Mouse (Mus musculus) cortical plate, adult 2 months (tissue): ENCODE data around the gene Teddm1a. TPM values are rescaled to one million over a fixed set of nuclear protein-coding genes. Genes with fewer than 3 reads are reported as not detected.
A peak's percentile ranks its signal among the peaks of the same experiment; 100 is the strongest.
"Not testable (repeated sequence)": the region's sequence is repeated elsewhere in the genome, so short reads cannot be mapped to it uniquely, and the experiment has no call there.

ENCODE experiments used
- H3K27ac ChIP-seq: fragments of 200-500 bp; 2 replicates; pipeline ENCODE4 v1.5.1; 2012; ENCODE audit warnings: low read length, control low read depth, inconsistent platforms; ENCODE audit not compliant: insufficient read depth
- H3K4me1 ChIP-seq: fragments of 200-500 bp; 2 replicates; pipeline ENCODE4 v1.6.1; 2011; ENCODE audit warnings: low read length; ENCODE audit not compliant: control insufficient read depth, insufficient read depth
- H3K4me3 ChIP-seq: fragments of 200-500 bp; 2 replicates; pipeline ENCODE4 v1.5.1; 2011; ENCODE audit warnings: mild to moderate bottlenecking, low read length, control low read depth; ENCODE audit not compliant: insufficient read depth
- CTCF ChIP-seq: fragments of 200-500 bp; IDR thresholded peaks from 2 replicates; pipeline ENCODE4 v1.5.1; 2011; ENCODE audit warnings: mild to moderate bottlenecking, control low read depth, low read length; ENCODE audit not compliant: insufficient read depth; ENCODE audit errors: extremely low read depth
- POLR2A ChIP-seq: fragments of 200-500 bp; IDR thresholded peaks from 2 replicates; pipeline ENCODE4 v1.6.1; 2011; ENCODE audit warnings: mild to moderate bottlenecking, low read length, control low read depth; ENCODE audit not compliant: insufficient read depth; ENCODE audit errors: extremely low read depth
- polyA plus RNA-seq: library from polyadenylated mRNA; depleted of rRNA; stranded (reverse); fragments of >200 nt; gene quantifications from 2 replicates; pipeline ENCODE4 v1.2.3, GENCODE M21; 2012; rRNA removed

Teddm1a gene
- polyA plus RNA-seq, result not detected in 2 replicates

DNA sequence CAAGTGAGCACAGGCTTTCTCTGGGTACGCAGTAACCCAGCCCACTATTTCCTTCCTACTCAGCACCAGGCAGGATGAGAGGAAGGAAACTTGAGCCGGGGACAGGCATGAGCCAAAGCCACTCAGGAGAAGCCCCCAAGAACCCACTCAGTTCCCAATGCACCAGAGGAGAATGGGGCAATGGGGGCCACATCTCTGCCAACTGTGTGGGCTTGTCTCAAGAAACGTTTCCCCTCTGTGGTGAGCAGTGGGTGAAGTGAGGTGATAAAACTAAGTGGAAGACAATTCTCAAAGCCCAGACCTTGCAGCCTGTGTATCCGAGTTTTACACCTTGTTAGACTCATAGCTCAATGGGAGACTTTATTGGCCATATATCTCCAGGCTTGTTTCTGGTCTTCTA is at the start of gene Teddm1a:
Gene Teddm1a, plus strand, starts transcription at position 301 of the 400 bp plus-strand sequence.
- no peak within 1 kb of the TSS for H3K4me3 ChIP-seq
- no peak for TF ChIP-seq POLR2A
- TF ChIP-seq CTCF, result no peak
- no peak within 1 kb of the TSS for H3K27ac ChIP-seq
- H3K4me1 ChIP-seq, result peaks cover 1% of the 10 kb centered on the region; the same call in 1 of the 2 replicates

DNA sequence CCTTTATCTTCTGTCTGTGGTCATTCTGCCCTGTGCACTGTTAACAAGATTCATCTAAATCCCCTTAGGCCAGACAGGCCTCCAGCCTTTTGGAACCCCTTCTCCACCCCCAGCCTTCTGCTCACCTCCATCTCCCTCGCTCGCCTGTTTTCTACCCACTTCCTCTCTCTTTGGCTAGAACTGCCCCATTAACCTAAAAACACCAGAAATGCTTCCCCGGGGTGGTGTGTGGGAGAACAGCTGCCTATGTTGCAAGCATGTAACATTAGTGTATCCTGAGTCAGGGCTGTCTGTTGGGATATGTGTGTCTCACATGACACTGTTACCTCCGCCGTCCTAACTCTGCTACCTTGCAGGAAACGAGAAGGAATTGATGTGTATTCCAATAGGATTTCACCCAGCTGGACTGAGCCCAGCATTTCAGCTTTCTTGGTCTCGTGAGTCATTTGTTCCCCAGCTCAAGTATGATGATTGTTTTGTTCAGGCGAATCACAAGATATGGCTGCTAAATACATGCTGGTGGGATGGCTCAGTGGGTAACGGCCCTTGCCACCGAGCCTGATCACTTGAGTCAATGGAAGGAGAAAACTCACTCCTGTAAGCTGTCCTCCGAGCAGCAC is 49.3 kb upstream of the Teddm1a start:
- TF ChIP-seq CTCF (no peak), POLR2A (no peak)
- H3K4me1 ChIP-seq, result peaks cover 2% of the 10 kb centered on the region; the same call in 1 of the 2 replicates
- H3K27ac ChIP-seq, result no peak overlapping the region
- no peak overlapping the region for H3K4me3 ChIP-seq

GRCm38 (mm10) chr1:153844042-153844441 is 47.5 kb upstream of the Teddm1a start, which contains the start of gene Rgsl1:
Gene Rgsl1, minus strand, starts transcription at chr1:153844142.
- H3K27ac ChIP-seq, result no peak within 1 kb of the TSS
- TF ChIP-seq POLR2A (no peak), CTCF (no peak)

GRCm38 (mm10) chr1:153846420-153846819 is 45.1 kb upstream of the Teddm1a start:
- no peak for TF ChIP-seq CTCF
- TF ChIP-seq POLR2A, result no peak
- H3K4me1 ChIP-seq, result peaks cover 2% of the 10 kb centered on the region; the same call in 1 of the 2 replicates
- no peak overlapping the region for H3K4me3 ChIP-seq
- no peak overlapping the region for H3K27ac ChIP-seq

More at GRCm38 (mm10) chr1:153844042-153844441, 47.5 kb upstream of the Teddm1a start, which contains the start of gene Rgsl1:
- H3K4me3 ChIP-seq, result no peak within 1 kb of the TSS
- H3K4me1 ChIP-seq, result peaks cover 2% of the 10 kb centered on the region; the same call in 1 of the 2 replicates

DNA sequence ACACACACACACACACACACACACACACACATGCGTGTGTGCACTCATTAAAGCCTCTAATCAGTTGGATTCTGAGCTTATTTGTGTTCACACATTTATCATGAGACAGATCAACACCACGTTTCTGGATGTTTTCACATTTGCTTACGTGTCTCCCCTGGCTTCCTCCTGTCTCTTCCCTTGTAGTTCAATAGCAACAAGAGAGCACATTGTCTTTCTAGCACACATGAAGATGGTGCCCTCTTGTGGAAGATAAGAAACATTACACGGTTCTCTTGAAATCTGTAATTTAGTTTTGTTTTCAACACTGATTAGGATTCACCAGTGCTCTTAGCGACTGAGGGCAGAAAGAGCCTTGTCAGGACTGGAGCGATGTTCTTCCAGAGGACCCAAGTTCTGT is 44.7 kb upstream of the Teddm1a start:
- H3K4me3 ChIP-seq, result no peak overlapping the region
- peaks cover 2% of the 10 kb centered on the region; the same call in 1 of the 2 replicates for H3K4me1 ChIP-seq
- TF ChIP-seq CTCF, result peak; percentile 38; the same call in 1 of the 2 replicates
- TF ChIP-seq POLR2A, result no peak
- H3K27ac ChIP-seq, result no peak overlapping the region

GRCm38 (mm10) chr1:153852696-153853095 is 38.8 kb upstream of the Teddm1a start:
- not testable (repeated sequence) for H3K4me1 ChIP-seq, H3K27ac ChIP-seq

GRCm38 (mm10) chr1:153855946-153856345 is 35.6 kb upstream of the Teddm1a start:
- Histone ChIP-seq H3K4me1 (no peaks in the 10 kb centered on the region), H3K4me3 (no peak overlapping the region), H3K27ac (no peak overlapping the region)
- TF ChIP-seq POLR2A, result no peak
- TF ChIP-seq CTCF, result no peak

More at GRCm38 (mm10) chr1:153852696-153853095, 38.8 kb upstream of the Teddm1a start:
- H3K4me3 ChIP-seq, result not testable (repeated sequence)

DNA sequence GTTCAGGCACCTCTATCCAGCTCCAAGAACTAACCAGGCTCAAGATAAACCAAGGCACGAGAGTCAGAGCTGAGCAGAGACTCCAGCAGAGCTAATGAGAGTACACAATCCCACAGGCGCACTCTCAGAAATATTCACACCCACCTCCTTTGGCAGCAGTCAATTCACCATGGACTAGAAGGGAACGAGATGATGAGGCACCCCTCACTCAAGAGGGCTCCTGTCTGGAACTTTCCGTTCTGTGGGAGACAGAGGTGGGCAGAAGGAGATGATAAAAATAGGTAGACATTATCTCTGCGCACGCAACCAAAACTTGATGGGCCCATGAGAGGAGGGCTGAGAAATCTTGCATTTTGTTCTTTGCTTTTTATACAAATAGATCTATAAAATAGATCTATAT is 17.5 kb upstream of the Teddm1a start, which contains the start of gene Teddm1b:
Gene Teddm1b, plus strand, starts transcription at position 301 of the 400 bp plus-strand sequence.
- TF ChIP-seq POLR2A (no peak), CTCF (no peak)

DNA sequence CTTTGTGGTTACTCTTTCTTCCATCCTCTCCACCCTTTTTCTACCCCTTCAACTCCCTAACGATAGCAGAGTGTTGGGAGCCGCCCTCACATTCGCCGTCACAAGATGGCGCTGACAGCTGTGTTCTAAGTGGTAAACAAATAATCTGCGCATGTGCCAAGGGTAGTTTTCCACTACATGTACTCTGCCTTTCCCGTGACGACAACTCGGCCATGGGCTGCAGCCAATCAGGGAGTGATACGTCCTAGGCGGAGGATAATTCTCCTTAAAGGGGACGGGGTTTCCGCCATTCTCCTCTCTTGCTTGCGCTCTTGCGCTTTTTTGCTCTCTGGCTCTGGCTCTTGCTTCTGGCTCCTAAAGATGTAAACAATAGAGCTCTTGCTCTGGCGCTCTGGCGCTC is 11.2 kb upstream of the Teddm1a start:
- not testable (repeated sequence) for H3K4me3 ChIP-seq, H3K4me1 ChIP-seq, H3K27ac ChIP-seq

More for the DNA sequence above, 17.5 kb upstream of the Teddm1a start, which contains the start of gene Teddm1b:
- H3K27ac ChIP-seq, result no peak within 1 kb of the TSS
- no peak within 1 kb of the TSS for H3K4me3 ChIP-seq
- H3K4me1 ChIP-seq, result peaks cover 2% of the 10 kb centered on the region; the same call in 1 of the 2 replicates

GRCm38 (mm10) chr1:153886024-153886633 is 5.4 kb upstream of the Teddm1a start:
- no peak for TF ChIP-seq POLR2A
- no peak overlapping the region for H3K4me3 ChIP-seq
- no peak overlapping the region for H3K27ac ChIP-seq

More at GRCm38 (mm10) chr1:153886024-153886633, 5.4 kb upstream of the Teddm1a start:
- no peaks in the 10 kb centered on the region for H3K4me1 ChIP-seq
